Mouse (Mus musculus) left cerebral cortex, adult 2 months (tissue): ENCODE data around the gene Tspan18. TPM values are rescaled to one million over a fixed set of nuclear protein-coding genes. Genes with fewer than 3 reads are reported as not detected.

Experiments used
- DNase-seq, 2 experiments: peaks; one replicate each; pipeline ENCODE4 v3.0.0; 2021 to 2022; ENCODE audit warnings: low spot score in 2 of 2, mixed read lengths in 1 of 2; ENCODE audit errors: extremely low spot score in 1 of 2
- H3K27ac ChIP-seq: fragments of 200-600 bp; 2 replicates; pipeline ENCODE4 v1.8.1; 2022
- H3K4me3 ChIP-seq: fragments of 200-600 bp; 2 replicates; pipeline ENCODE4 v1.8.1; 2022
- CTCF ChIP-seq: fragments of 200-600 bp; IDR thresholded peaks from 2 replicates; pipeline ENCODE4 v1.8.1; 2022; ENCODE audit warnings: antibody characterized with exemption, mild to moderate bottlenecking, moderate library complexity
- intact Hi-C: fragments of 180-260 bp; cut with DNase I; formaldehyde crosslinking; loops from one replicate; pipeline ENCODE4 v1.15.1; 2025
- total RNA-seq, 2 experiments: library from RNA; stranded (reverse); gene quantifications; 2 replicates each; pipeline ENCODE4 v1.2.3; 2021

Tspan18 gene
- total RNA-seq, 2 experiments from 2014 or later, result 1.5 to 3.0 TPM

DNA sequence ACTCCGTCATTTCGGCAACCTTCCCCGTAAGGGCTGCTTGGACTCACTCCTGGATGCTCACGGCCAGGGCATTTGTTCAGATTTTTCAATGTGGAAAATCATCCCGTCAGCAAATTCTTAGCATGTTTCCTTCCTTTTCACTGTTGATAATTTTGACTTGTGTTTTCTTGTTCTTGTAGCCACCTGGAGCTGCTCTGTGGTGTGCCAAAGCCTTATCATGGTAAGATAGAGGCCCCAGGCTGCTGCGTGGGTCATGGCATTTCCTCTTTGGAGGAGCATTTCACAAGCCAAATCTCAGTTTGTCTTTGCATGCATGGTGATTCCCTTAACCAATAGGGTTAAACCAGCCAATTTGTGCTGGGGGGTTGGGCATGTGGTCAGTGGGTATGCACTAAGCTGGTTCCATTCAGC is 182.1 kb downstream of the Tspan18 start:
- DNase-seq, result no peak
- Histone ChIP-seq H3K4me3 (no peak overlapping the region), H3K27ac (no peak overlapping the region)
- intact Hi-C loops, result loop anchor here (5.0 kb wide), 1 partner anchor 40 kb away; no protein-coding TSS in a partner anchor
- TF ChIP-seq CTCF, result no peak

Other genes with a start within 250 kb of the Tspan18 start
- 100 to 1,000 TPM; 111 to 112 TPM for gene Trp53i11, start 147.0 kb downstream of the Tspan18 start, total RNA-seq
- 10 to 100 TPM; 12.8 to 17.8 TPM for gene Cd82, start 128.6 kb upstream of the Tspan18 start, total RNA-seq
- gene Gm10803, start 226.1 kb upstream of the Tspan18 start, total RNA-seq, result not detected